Comparison of ENCODE assay signal across 27 mouse cellular contexts in genomic region chr6:145438851-145439250, GRCm38 (mm10).
A peak's percentile ranks its signal among the peaks of the same experiment; 100 is the strongest.
DNase-seq lines count a peak whose midpoint lies in the region; ATAC-seq and TF ChIP-seq lines count a peak whose summit lies in the region.
"Had no signal": no experiment of that assay in that cellular context is flagged by ENCODE, and none has a peak within 500 bp of the region (broad histone marks: within the 10 kb centered on the region; RNA-seq: fewer than 3 reads in every experiment).

No protein-coding gene starts in this region.

- no peak overlapping the region for H3K4me2 ChIP-seq in lung, postnatal 0 days (replicated peaks; ENCODE audit: low read depth, low read length)
- H3K4me2 ChIP-seq in intestine, postnatal 0 days (replicated peaks; ENCODE audit: low read depth), result no peak overlapping the region
- H3K4me2 ChIP-seq: embryonic facial prominence, embryonic 13.5 days; forebrain, embryonic 13.5 days; heart, embryonic 13.5 days; hindbrain, embryonic 12.5 days; hindbrain, embryonic 15.5 days had no signal

- peak overlapping the region; percentile 38 for H3K27ac ChIP-seq in gastrocnemius, adult 2 months
- no peak overlapping the region for H3K27ac ChIP-seq in lung, postnatal 0 days (ENCODE audit: low read length)
- no peak overlapping the region for H3K27ac ChIP-seq in intestine, postnatal 0 days (ENCODE audit: low read depth, low read length)
- H3K27ac ChIP-seq: embryonic facial prominence, embryonic 10.5 days; embryonic facial prominence, embryonic 13.5 days; forebrain, embryonic 10.5 days; forebrain, embryonic 13.5 days; heart, embryonic 13.5 days; hindbrain, embryonic 12.5 days; hindbrain, embryonic 15.5 days had no signal

- H3K27me3 ChIP-seq in lung, postnatal 0 days (replicated peaks; ENCODE audit: insufficient read depth, low read length), result no peaks in the 10 kb centered on the region
- H3K27me3 ChIP-seq in intestine, postnatal 0 days (replicated peaks; ENCODE audit: control insufficient read depth, insufficient read depth, low read length), result no peaks in the 10 kb centered on the region
- H3K27me3 ChIP-seq: CH12.LX; embryonic facial prominence, embryonic 13.5 days; forebrain, embryonic 13.5 days; heart, embryonic 13.5 days; hindbrain, embryonic 12.5 days; hindbrain, embryonic 15.5 days had no signal

- TF ChIP-seq EP300 in lung, postnatal 0 days (IDR thresholded peaks at IDR 0.05), result peak; percentile 33; the same call in 1 of the 2 replicates

- no peaks in the 10 kb centered on the region for H3K36me3 ChIP-seq in lung, postnatal 0 days (ENCODE audit: insufficient read depth, low read length)
- H3K36me3 ChIP-seq in intestine, postnatal 0 days (ENCODE audit: control insufficient read depth, insufficient read depth), result no peaks in the 10 kb centered on the region
- H3K36me3 ChIP-seq: embryonic facial prominence, embryonic 10.5 days; embryonic facial prominence, embryonic 13.5 days; forebrain, embryonic 10.5 days; G1E; heart, embryonic 13.5 days; hindbrain, embryonic 12.5 days; hindbrain, embryonic 15.5 days had no signal

- no peak for TF ChIP-seq POLR2A in lung, adult 2 months (IDR thresholded peaks at IDR 0.05; ENCODE audit: borderline replicate concordance, extremely low read depth, low read depth, low read length)

- no peak for TF ChIP-seq CTCF in gastrocnemius, adult 2 months (IDR thresholded peaks at IDR 0.05)
- no peak for TF ChIP-seq CTCF in lung, postnatal 0 days (IDR thresholded peaks at IDR 0.05)
- no peak for TF ChIP-seq CTCF in lung, adult 2 months (IDR thresholded peaks at IDR 0.05; ENCODE audit: insufficient read depth, low read length)
- no peak for TF ChIP-seq CTCF in intestine, postnatal 0 days (IDR thresholded peaks at IDR 0.05; ENCODE audit: low read depth)

- H3K4me1 ChIP-seq in lung, postnatal 0 days (ENCODE audit: insufficient read depth, low read depth, low read length), result no peaks in the 10 kb centered on the region; the same call in 1 of the 2 replicates
- 0 out of 2 replicates have a peak, but pooled peaks cover 2% of the 10 kb centered on the region for H3K4me1 ChIP-seq in lung, adult 2 months (ENCODE audit: control insufficient read depth, insufficient read depth, low read length)
- H3K4me1 ChIP-seq in intestine, postnatal 0 days (replicated peaks; ENCODE audit: control insufficient read depth, insufficient read depth, low read length), result no peaks in the 10 kb centered on the region
- H3K4me1 ChIP-seq: forebrain, embryonic 13.5 days; hindbrain, embryonic 12.5 days; hindbrain, embryonic 15.5 days had no signal

- no peaks in the 10 kb centered on the region for H3K9me3 ChIP-seq in lung, postnatal 0 days (ENCODE audit: low read length)
- no peaks in the 10 kb centered on the region for H3K9me3 ChIP-seq in intestine, postnatal 0 days (ENCODE audit: control insufficient read depth)
- H3K9me3 ChIP-seq: embryonic facial prominence, embryonic 10.5 days; embryonic facial prominence, embryonic 13.5 days; forebrain, embryonic 10.5 days; forebrain, embryonic 13.5 days; heart, embryonic 13.5 days; hindbrain, embryonic 12.5 days; hindbrain, embryonic 15.5 days had no signal

- no peak for DNase-seq in gastrocnemius, adult 2 months
- DNase-seq in gastrocnemius, adult 8-10 months (ENCODE audit: low spot score in 2 of 2), result no peak
- peak; percentile 38 for DNase-seq in lung, postnatal 0 days (ENCODE audit: low spot score)
- DNase-seq in lung, adult 2 months, result no peak
- DNase-seq in skeletal muscle tissue, adult 2 months (ENCODE audit: low read depth, low spot score), result peak; percentile 30
- no peak for DNase-seq in left cerebral cortex, adult 18-20 months (ENCODE audit: low spot score in 2 of 2)
- DNase-seq: adrenal gland, adult 2 months; adrenal gland, postnatal 14 days; B cell, adult 2 months; cerebellum, adult 11 months; cerebellum, adult 2 months; cerebellum, adult 9-11 months; cerebellum, postnatal 25 days; embryo, embryonic 11 days; gastrocnemius, postnatal 25 days had no signal

- 60% methylated on average over 5 of the region's 5 CpGs for WGBS in lung, postnatal 0 days
- 65% methylated on average over 5 of the region's 5 CpGs for WGBS in lung, adult 2 months
- 78% methylated on average over 5 of the region's 5 CpGs for WGBS in intestine, postnatal 0 days

- intact Hi-C loops in gastrocnemius, adult 2 months (cut with DNase I), result no loop called here

- no peak overlapping the region for H3K9ac ChIP-seq in lung, postnatal 0 days (replicated peaks; ENCODE audit: low read depth)
- H3K9ac ChIP-seq in intestine, postnatal 0 days (ENCODE audit: low read depth, low read length), result no peak overlapping the region
- H3K9ac ChIP-seq: embryonic facial prominence, embryonic 13.5 days; forebrain, embryonic 13.5 days; heart, embryonic 13.5 days; hindbrain, embryonic 12.5 days; hindbrain, embryonic 15.5 days had no signal

- peak; percentile 46 for ATAC-seq in lung, postnatal 0 days
- ATAC-seq in granulocyte monocyte progenitor cell, adult 5-6 weeks (replicated peaks; ENCODE audit: poor library complexity, severe bottlenecking), result peak; percentile 27; the same call in 1 of the 2 replicates
- no peak for ATAC-seq in intestine, postnatal 0 days
- ATAC-seq: forebrain, embryonic 13.5 days; forebrain, embryonic 16.5 days had no signal

- no peak overlapping the region for H3K4me3 ChIP-seq in gastrocnemius, adult 2 months
- H3K4me3 ChIP-seq in lung, postnatal 0 days (ENCODE audit: low read depth, low read length), result no peak overlapping the region
- H3K4me3 ChIP-seq in lung, adult 2 months (replicated peaks; ENCODE audit: extremely low read depth, low read depth, low read length), result no peak overlapping the region
- H3K4me3 ChIP-seq in intestine, postnatal 0 days (ENCODE audit: low read depth, low read length), result no peak overlapping the region
- H3K4me3 ChIP-seq: embryonic facial prominence, embryonic 10.5 days; embryonic facial prominence, embryonic 13.5 days; forebrain, embryonic 10.5 days; forebrain, embryonic 13.5 days; heart, embryonic 13.5 days; hindbrain, embryonic 12.5 days; hindbrain, embryonic 15.5 days had no signal

Comparison
In these comparisons a context has a peak if more than half of its experiments do, and no peak if none do; other contexts are left out.
1. DNase-seq: peak in lung, postnatal 0 days (single experiment) and skeletal muscle tissue, adult 2 months (single experiment); none in gastrocnemius, adult 2 months (single experiment), gastrocnemius, adult 8-10 months (0 of 2), lung, adult 2 months (single experiment) and left cerebral cortex, adult 18-20 months (0 of 2).